ENCODE assay signal across 27 mouse cellular contexts in genomic region chr16:36467936-36468335, GRCm38 (mm10). TPM values are rescaled to one million over a fixed set of nuclear protein-coding genes. Genes with fewer than 3 reads are reported as not detected.
"Had no signal": no experiment of that assay in that cellular context is flagged by ENCODE, and none has a peak within 500 bp of the region (broad histone marks: within the 10 kb centered on the region; RNA-seq: fewer than 3 reads in every experiment).

No protein-coding gene starts in this region.

- H3K4me3 ChIP-seq: heart, adult 2 months; heart, embryonic 12.5 days; hindbrain, embryonic 10.5 days; hindbrain, embryonic 12.5 days; intestine, embryonic 15.5 days; layer of hippocampus, adult 2 months; left cerebral cortex, adult 2 months; limb, embryonic 13.5 days had no signal

- H3K9ac ChIP-seq: heart, embryonic 12.5 days; hindbrain, embryonic 12.5 days; hindbrain, embryonic 14.5 days; intestine, embryonic 15.5 days; limb, embryonic 13.5 days had no signal

- H3K4me1 ChIP-seq: heart, embryonic 12.5 days; hindbrain, embryonic 12.5 days; intestine, embryonic 15.5 days; limb, embryonic 13.5 days had no signal

- DNase-seq: gastrocnemius, postnatal 14 days; gastrocnemius, postnatal 36 days; heart, adult 2 months; heart, postnatal 10 days; heart, postnatal 4 days; kidney, adult 18-20 months; kidney, adult 8-10 months; kidney, postnatal 10 days; kidney, postnatal 25 days; kidney, postnatal 4 days; liver had no signal

- H3K4me2 ChIP-seq: heart, embryonic 12.5 days; hindbrain, embryonic 12.5 days; hindbrain, embryonic 14.5 days; intestine, embryonic 15.5 days; limb, embryonic 13.5 days; liver, embryonic 11.5 days had no signal

- H3K36me3 ChIP-seq: heart, embryonic 12.5 days; hindbrain, embryonic 10.5 days; hindbrain, embryonic 12.5 days; intestine, embryonic 15.5 days; limb, embryonic 13.5 days had no signal

- H3K27me3 ChIP-seq: heart, embryonic 12.5 days; hindbrain, embryonic 12.5 days; intestine, embryonic 15.5 days; limb, embryonic 13.5 days had no signal

- ATAC-seq: hindbrain, embryonic 16.5 days; inflammation-experienced regulatory T-cells, adult 6 months; intestine, embryonic 15.5 days; intestine, postnatal 0 days had no signal

- H3K27ac ChIP-seq: heart, adult 2 months; hindbrain, embryonic 10.5 days; hindbrain, embryonic 12.5 days; hindbrain, embryonic 14.5 days; intestine, embryonic 15.5 days; layer of hippocampus, adult 2 months; left cerebral cortex, adult 2 months; limb, embryonic 13.5 days had no signal

- H3K9me3 ChIP-seq: hindbrain, embryonic 10.5 days; hindbrain, embryonic 12.5 days; intestine, embryonic 15.5 days; limb, embryonic 13.5 days had no signal

RNA-seq across cellular contexts. Expression of gene Stfa3, which starts 12.7 kb away (rescaled TPM):
- polyA plus RNA-seq: gonadal fat pad, adult 2 months; heart, adult 2 months; heart, embryonic 12.5 days; heart, embryonic 14.5 days; hindbrain, embryonic 10.5 days; hindbrain, embryonic 14.5 days; inflammation-experienced regulatory T-cells, adult 6 months; intestine, postnatal 0 days; kidney, embryonic 14.5 days; limb, embryonic 11.5 days had no signal

RNA-seq across cellular contexts. Expression of gene Stfa2, which starts 59.7 kb away (rescaled TPM):
- polyA plus RNA-seq: gonadal fat pad, adult 2 months; heart, adult 2 months; heart, embryonic 12.5 days; heart, embryonic 14.5 days; hindbrain, embryonic 10.5 days; hindbrain, embryonic 14.5 days; inflammation-experienced regulatory T-cells, adult 6 months; kidney, embryonic 14.5 days; limb, embryonic 11.5 days; limb, embryonic 13.5 days had no signal
